Mouse (Mus musculus): Measurements from ENCODE around the gene Ppp1r3f.

The Ppp1r3f gene

DNA sequence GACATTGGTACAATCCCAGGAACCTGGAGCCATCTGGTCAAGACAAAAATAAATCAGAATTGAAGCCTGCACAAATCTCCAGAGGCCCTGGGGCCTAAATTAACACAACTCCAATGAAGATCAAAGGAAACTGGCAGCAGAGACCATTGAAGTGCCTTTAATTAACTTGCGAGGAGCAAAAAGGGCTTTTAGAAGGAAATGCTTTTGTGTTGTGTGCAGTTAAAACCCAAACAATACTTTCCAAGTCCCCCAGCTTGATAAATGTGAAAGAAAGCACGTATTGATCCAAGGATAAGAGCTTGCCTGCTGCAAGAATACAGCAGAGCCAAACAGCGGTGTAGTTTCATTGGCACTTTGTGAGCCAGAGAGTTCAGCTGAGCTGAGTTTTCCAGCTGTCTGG lies 49.1 kb downstream of the Ppp1r3f start:
- DNase-seq: peak; percentile 3
